In genomic region chr6:38650263-38650937, GRCm38 (mm10) we compare ENCODE assay signal across 8 mouse cellular contexts. TPM values are rescaled to one million over a fixed set of nuclear protein-coding genes. Genes with fewer than 3 reads are reported as not detected.
DNase-seq lines count a peak whose midpoint lies in the region; ATAC-seq and TF ChIP-seq lines count a peak whose summit lies in the region.

No protein-coding gene starts in this region.

- no peaks in the 10 kb centered on the region for H3K9me3 ChIP-seq in ES-Bruce4 (replicated peaks; ENCODE audit: control insufficient read depth, insufficient read depth, low read length, poor library complexity, severe bottlenecking)
- H3K9me3 ChIP-seq in embryonic facial prominence, embryonic 11.5 days (replicated peaks; ENCODE audit: control insufficient read depth, low read length) = no peaks in the 10 kb centered on the region
- peaks cover 5% of the 10 kb centered on the region; the same call in 1 of the 2 replicates for H3K9me3 ChIP-seq in lung, embryonic 16.5 days (ENCODE audit: control insufficient read depth, low read length)

- TF ChIP-seq CTCF in ES-Bruce4 (IDR thresholded peaks at IDR 0.05; ENCODE audit: low read depth, low read length) = peak; percentile 94

- DNase-seq in adrenal gland, postnatal 36 days = peak; percentile 74 to 78
- DNase-seq in embryonic facial prominence, embryonic 11.5 days (ENCODE audit: low spot score) = peak; percentile 86
- DNase-seq in heart, postnatal 36 days = peak; percentile 64 to 69
- DNase-seq in layer of hippocampus, adult 18-20 months (ENCODE audit: low spot score in 2 of 2) = peak; percentile 57 to 82
- peak; percentile 64 for DNase-seq in ovary, postnatal 36 days (ENCODE audit: low spot score)
- DNase-seq in thymus, postnatal 10 days (ENCODE audit: low spot score in 2 of 2) = peak; percentile 14 to 61

- no peaks in the 10 kb centered on the region for H3K4me1 ChIP-seq in ES-Bruce4 (ENCODE audit: control insufficient read depth, insufficient read depth, low read length)
- H3K4me1 ChIP-seq in embryonic facial prominence, embryonic 11.5 days (ENCODE audit: control insufficient read depth, insufficient read depth, low read length) = no peaks in the 10 kb centered on the region
- H3K4me1 ChIP-seq in lung, embryonic 16.5 days (replicated peaks; ENCODE audit: control insufficient read depth, insufficient read depth, low read length) = no peaks in the 10 kb centered on the region

- no peak overlapping the region for H3K4me2 ChIP-seq in embryonic facial prominence, embryonic 11.5 days (ENCODE audit: low read depth, low read length)
- H3K4me2 ChIP-seq in lung, embryonic 16.5 days (ENCODE audit: low read depth, low read length) = no peak overlapping the region

- no peaks in the 10 kb centered on the region for H3K27me3 ChIP-seq in ES-Bruce4 (ENCODE audit: control insufficient read depth, insufficient read depth, low read length, poor library complexity, severe bottlenecking)
- no peaks in the 10 kb centered on the region for H3K27me3 ChIP-seq in embryonic facial prominence, embryonic 11.5 days (ENCODE audit: control insufficient read depth, insufficient read depth, low read length)
- no peaks in the 10 kb centered on the region for H3K27me3 ChIP-seq in lung, embryonic 16.5 days (ENCODE audit: control insufficient read depth, insufficient read depth, low read depth, low read length)

- no peak for TF ChIP-seq POLR2A in ES-Bruce4 (IDR thresholded peaks at IDR 0.05; ENCODE audit: insufficient read depth, low read length)

- H3K27ac ChIP-seq in ES-Bruce4 (ENCODE audit: insufficient read depth, low read length) = no peak overlapping the region
- H3K27ac ChIP-seq in embryonic facial prominence, embryonic 11.5 days (replicated peaks; ENCODE audit: low read depth, low read length) = no peak overlapping the region
- H3K27ac ChIP-seq in lung, embryonic 16.5 days (ENCODE audit: low read length) = no peak overlapping the region

- no peaks in the 10 kb centered on the region for H3K36me3 ChIP-seq in ES-Bruce4 (ENCODE audit: control insufficient read depth, insufficient read depth, low read length, poor library complexity, severe bottlenecking)
- no peaks in the 10 kb centered on the region for H3K36me3 ChIP-seq in embryonic facial prominence, embryonic 11.5 days (replicated peaks; ENCODE audit: control insufficient read depth, insufficient read depth, low read depth, low read length)
- no peaks in the 10 kb centered on the region for H3K36me3 ChIP-seq in lung, embryonic 16.5 days (ENCODE audit: control insufficient read depth, insufficient read depth, low read length)

- 47% methylated on average over 14 of the region's 14 CpGs for WGBS in embryonic facial prominence, embryonic 11.5 days
- WGBS in lung, embryonic 16.5 days = 36% methylated on average over 14 of the region's 14 CpGs

- no peak overlapping the region for H3K4me3 ChIP-seq in ES-Bruce4 (ENCODE audit: low read depth, low read length)
- H3K4me3 ChIP-seq in embryonic facial prominence, embryonic 11.5 days (ENCODE audit: low read depth, low read length) = no peak overlapping the region
- no peak overlapping the region for H3K4me3 ChIP-seq in lung, embryonic 16.5 days (ENCODE audit: low read length)

- intact Hi-C loops in heart, postnatal 36 days (cut with DNase I) = loop anchor here (1.0 to 5.0 kb wide), 3 partner anchors 45 to 417 kb away; no protein-coding TSS in a partner anchor

- peak; percentile 82; the same call in 1 of the 2 replicates for ATAC-seq in embryonic facial prominence, embryonic 11.5 days (replicated peaks; ENCODE audit: insufficient number of reproducible peaks, low FRiP score, low TSS enrichment, low read depth)
- 0 out of 2 replicates have a peak, but pooled peaks have one; percentile 56 for ATAC-seq in lung, embryonic 16.5 days (ENCODE audit: low read depth)

- no peak for TF ChIP-seq EP300 in ES-Bruce4 (IDR thresholded peaks at IDR 0.05; ENCODE audit: insufficient read depth, low read depth, low read length)

- H3K9ac ChIP-seq in ES-Bruce4 (ENCODE audit: low read depth, poor library complexity, severe bottlenecking) = no peak overlapping the region
- no peak overlapping the region for H3K9ac ChIP-seq in embryonic facial prominence, embryonic 11.5 days (replicated peaks; ENCODE audit: low read length)
- H3K9ac ChIP-seq in lung, embryonic 16.5 days (ENCODE audit: low read length) = no peak overlapping the region

RNA-seq across cellular contexts. Expression of gene Clec2l, which starts 12.5 kb away (rescaled TPM):
- polyA plus RNA-seq in ES-Bruce4 (2011; ENCODE audit: insufficient read depth, insufficient read length, low read depth, missing spikeins) = not detected in 2 replicates
- 1 to 10 TPM in 1 of 2 experiments, under 1 TPM in 1; 0.99 to 4.1 TPM for total RNA-seq in adrenal gland, postnatal 36 days (2021)
- polyA plus RNA-seq in embryonic facial prominence, embryonic 11.5 days (2014; fragmentation: Nextera tagmentation; extraction: Ambion mirVana) = 2.3 and 3.1 TPM in 2 replicates
- total RNA-seq in heart, postnatal 36 days (2021) = 1 to 10 TPM; 1.5 to 1.7 TPM
- 10 to 100 TPM; 49.0 to 57.6 TPM for total RNA-seq in layer of hippocampus, adult 18-20 months (2021)
- polyA plus RNA-seq in lung, embryonic 16.5 days (2015; fragmentation: Nextera tagmentation; extraction: Ambion mirVana) = 0.51 and 0.68 TPM in 2 replicates

RNA-seq across cellular contexts. Expression of gene Klrg2, which starts 13.4 kb away (rescaled TPM):
- 1.4 and 2.4 TPM in 2 replicates for polyA plus RNA-seq in ES-Bruce4 (2011; ENCODE audit: insufficient read depth, insufficient read length, low read depth, missing spikeins)
- 1 to 10 TPM; 3.2 to 4.3 TPM for total RNA-seq in adrenal gland, postnatal 36 days (2021)
- polyA plus RNA-seq in embryonic facial prominence, embryonic 11.5 days (2014; fragmentation: Nextera tagmentation; extraction: Ambion mirVana) = 0.08 and 0.21 TPM in 2 replicates
- under 1 TPM; 0.33 to 0.51 TPM for total RNA-seq in heart, postnatal 36 days (2021)
- 1 to 10 TPM in 1 of 2 experiments, under 1 TPM in 1; 0.64 to 1.2 TPM for total RNA-seq in layer of hippocampus, adult 18-20 months (2021)
- polyA plus RNA-seq in lung, embryonic 16.5 days (2015; fragmentation: Nextera tagmentation; extraction: Ambion mirVana) = 0.09 and 0.15 TPM in 2 replicates

Comparison
In these comparisons a context has a peak if more than half of its experiments do, and no peak if none do; other contexts are left out.
1. RNA of gene Clec2l, which starts 12.5 kb away (total RNA-seq): 49.0 to 57.6 TPM in layer of hippocampus, adult 18-20 months; 0.99 to 4.1 TPM in adrenal gland, postnatal 36 days and 1.5 to 1.7 TPM in heart, postnatal 36 days; every median in the first group is over 4 times any median in the second.
2. Peak in every context shown above with its lines, with median percentiles within 50 percentile points of each other: DNase-seq.